Mouse (Mus musculus) E14TG2a.4 (cell line): ENCODE measurements around the gene Olfr763.

Experiments
- CTCF ChIP-seq: conservative IDR thresholded peaks from 2 replicates; pipeline ENCODE4 v1.5.1; 2014; ENCODE audit warnings: low read length
- POU5F1 ChIP-seq: IDR thresholded peaks from 2 replicates; pipeline ENCODE4 v1.6.1; 2014; ENCODE audit warnings: low read length, borderline replicate concordance

DNA sequence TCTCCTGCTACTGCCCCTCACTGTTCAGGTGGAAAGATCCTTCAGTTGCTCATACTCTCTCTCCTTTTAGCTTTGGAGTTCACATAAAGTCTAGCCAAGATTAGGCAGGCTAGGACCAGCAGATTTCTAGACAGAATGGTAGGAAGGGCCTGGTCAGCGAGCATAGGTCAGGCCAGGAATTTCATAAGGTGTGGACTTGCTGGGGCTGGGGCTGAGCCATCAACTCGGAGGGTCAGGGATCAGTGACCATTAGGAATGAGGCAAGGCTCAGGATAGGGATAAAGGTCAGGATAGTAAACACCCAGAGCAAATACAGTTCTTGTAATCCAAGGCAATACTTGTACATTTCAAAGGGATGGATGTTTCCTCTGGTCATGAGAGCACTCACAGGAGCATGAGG is 45.6 kb upstream of the Olfr763 start:
- no peak for TF ChIP-seq CTCF
- no peak for TF ChIP-seq POU5F1
